Mouse (Mus musculus): ENCODE measurements around the gene Adcy3. TPM values are rescaled to one million over a fixed set of nuclear protein-coding genes. Genes with fewer than 3 reads are reported as not detected.

The Adcy3 gene
- polyA plus RNA-seq, 1 experiment: 9.6 TPM

GRCm38 (mm10) chr12:4252742-4253655, 120.1 kb downstream of the Adcy3 start:
- 88% methylated on average over 16 of the region's 16 CpGs for WGBS
- Histone ChIP-seq H3K27me3 (ENCODE audit: control insufficient read depth, insufficient read depth, low read length) (no peaks in the 10 kb centered on the region), H3K27ac (ENCODE audit: insufficient read depth, low read length) (no peak overlapping the region), H3K4me3 (ENCODE audit: extremely low read depth, insufficient read depth, insufficient read length) (no peak overlapping the region), H3K36me3 (ENCODE audit: control insufficient read depth, insufficient read depth, low read length) (peaks cover 12% of the 10 kb centered on the region; the same call in 1 of the 2 replicates), H3K4me1 (ENCODE audit: control insufficient read depth, insufficient read depth, insufficient read length) (no peaks in the 10 kb centered on the region)
- no peak for DNase-seq (ENCODE audit: low read depth in 1 of 2, low spot score in 2 of 2)
- TF ChIP-seq CTCF (IDR thresholded peaks at IDR 0.05; ENCODE audit: extremely low read depth, insufficient read depth, insufficient read length, insufficient replicate concordance): no peak
- TF ChIP-seq POLR2A (IDR thresholded peaks at IDR 0.05; ENCODE audit: low read depth, low read length): no peak

Other genes with a start within 250 kb of the Adcy3 start
- gene Pomc, start 178.2 kb upstream of the Adcy3 start, polyA plus RNA-seq (2012; rRNA removed): 0.39 and 0.44 TPM in 2 replicates
- gene Efr3b, start 94.2 kb upstream of the Adcy3 start, polyA plus RNA-seq (2012; rRNA removed): 0.97 and 2.0 TPM in 2 replicates
- 5.4 and 6.1 TPM in 2 replicates for gene Dnajc27, start 50.5 kb upstream of the Adcy3 start, polyA plus RNA-seq (2012; rRNA removed)
- gene Ptrhd1, start 100.9 kb downstream of the Adcy3 start, polyA plus RNA-seq (2012; rRNA removed): 3.4 and 4.1 TPM in 2 replicates
- 10.6 and 13.1 TPM in 2 replicates for gene Cenpo, start 101.2 kb downstream of the Adcy3 start, polyA plus RNA-seq (2012; rRNA removed)